Mouse (Mus musculus) heart, adult 8-10 months (tissue): Measurements from ENCODE around the gene Psap. TPM values are rescaled to one million over a fixed set of nuclear protein-coding genes. Genes with fewer than 3 reads are reported as not detected.

Source experiments
- DNase-seq: peaks from one replicate; pipeline ENCODE4 v3.0.0; 2022; ENCODE audit warnings: low spot score
- total RNA-seq, 4 experiments: library from RNA; stranded (reverse); gene quantifications; 2 replicates each; pipeline ENCODE4 v1.2.4; 2022

Gene Psap
- total RNA-seq, 4 experiments from 2014 or later: 1,268 to 1,360 (median 1,315) TPM

DNA sequence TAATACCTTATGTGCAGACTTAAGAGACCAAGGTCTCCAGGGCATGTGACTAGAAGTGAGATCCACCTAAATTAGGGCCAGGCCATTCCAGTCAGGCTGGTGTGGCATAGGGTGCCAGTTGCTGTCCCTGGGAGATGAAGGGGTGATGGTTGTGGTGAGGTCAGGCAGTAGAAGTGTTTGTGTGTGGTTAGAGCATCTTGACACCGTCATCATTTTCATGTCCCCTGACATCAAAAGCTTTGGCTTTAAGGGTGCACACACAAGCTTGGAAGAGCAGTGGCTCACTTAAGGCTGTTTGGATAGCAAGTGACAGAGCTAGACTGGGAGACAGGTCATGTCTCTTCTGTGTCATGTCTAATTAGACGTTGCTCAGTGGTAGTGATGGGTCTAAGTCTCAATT, 10.3 kb downstream of the Psap start:
- DNase-seq: no peak

DNA sequence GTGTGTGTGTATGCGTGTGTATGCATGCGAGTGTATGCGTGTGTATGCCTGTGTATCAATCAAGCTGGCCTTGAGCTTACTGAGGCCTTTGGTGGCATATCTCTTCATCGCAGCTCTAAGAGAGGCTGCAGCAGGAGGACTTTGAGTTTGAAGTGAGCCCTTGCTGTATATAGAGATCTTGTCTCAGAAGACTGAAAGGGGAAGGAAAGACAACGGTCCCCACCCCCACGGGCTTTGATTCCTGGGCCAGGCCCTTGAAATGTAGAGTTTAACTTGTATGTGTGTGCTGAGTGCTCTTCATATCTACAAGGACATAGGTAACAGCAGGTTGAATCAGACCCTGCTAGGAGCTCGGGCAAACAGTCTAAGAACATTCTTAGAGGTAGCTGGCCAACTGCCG, 11.8 kb downstream of the Psap start:
- no peak for DNase-seq

DNA sequence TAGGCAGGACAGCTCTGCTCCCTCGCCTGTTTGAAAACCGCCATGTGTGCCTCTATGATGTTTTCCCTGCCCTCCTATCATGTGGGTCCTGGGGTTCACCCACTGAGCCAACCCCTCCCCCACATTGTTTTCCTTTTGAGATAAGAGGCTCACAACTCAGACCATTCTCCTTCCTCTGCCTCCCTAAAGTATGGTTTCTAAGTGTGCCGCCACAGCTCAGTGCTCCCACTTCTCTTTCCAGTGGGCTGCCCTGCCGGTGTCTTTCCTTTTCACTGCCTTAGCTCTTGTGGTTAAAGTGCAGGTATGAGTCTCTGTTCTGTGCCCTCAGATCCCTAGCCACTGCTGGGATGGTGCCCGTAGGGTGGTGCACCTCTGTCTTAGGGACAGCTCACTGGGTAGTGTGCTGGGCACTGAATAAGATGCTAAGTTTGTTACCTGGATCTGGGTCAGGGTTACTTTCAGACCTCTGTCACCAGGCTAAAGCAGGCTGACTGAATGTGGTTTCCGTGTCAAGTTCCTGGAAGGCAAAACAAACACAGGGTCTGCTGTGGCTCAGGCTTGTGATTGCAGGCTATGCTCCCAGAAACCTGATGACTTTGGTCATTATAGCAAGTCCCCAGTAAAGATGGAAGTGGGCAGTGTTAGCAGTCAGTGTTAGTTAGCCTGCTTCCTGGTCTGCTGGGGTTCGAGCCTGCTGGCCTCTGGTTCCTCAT, 12.8 kb downstream of the Psap start:
- no peak for DNase-seq

DNA sequence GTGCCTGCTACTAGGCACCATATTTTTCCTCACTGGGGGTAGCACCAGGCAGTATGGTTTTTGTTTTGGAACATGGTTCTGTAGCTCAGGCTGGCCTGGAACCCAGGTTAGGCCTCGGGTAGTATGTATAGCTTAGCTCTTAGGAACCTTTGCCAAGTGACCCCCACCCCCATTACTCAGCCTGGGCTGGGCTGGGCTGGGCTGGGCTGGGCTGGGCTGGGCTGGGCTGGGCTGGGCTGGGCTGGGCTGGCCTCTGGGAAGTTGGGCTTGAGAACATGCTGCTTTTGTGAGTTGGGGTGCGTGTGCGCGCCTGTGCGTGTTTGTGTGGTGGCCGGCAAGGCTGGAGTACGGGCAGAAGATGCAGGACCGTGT, 13.3 kb downstream of the Psap start:
- no peak for DNase-seq

DNA sequence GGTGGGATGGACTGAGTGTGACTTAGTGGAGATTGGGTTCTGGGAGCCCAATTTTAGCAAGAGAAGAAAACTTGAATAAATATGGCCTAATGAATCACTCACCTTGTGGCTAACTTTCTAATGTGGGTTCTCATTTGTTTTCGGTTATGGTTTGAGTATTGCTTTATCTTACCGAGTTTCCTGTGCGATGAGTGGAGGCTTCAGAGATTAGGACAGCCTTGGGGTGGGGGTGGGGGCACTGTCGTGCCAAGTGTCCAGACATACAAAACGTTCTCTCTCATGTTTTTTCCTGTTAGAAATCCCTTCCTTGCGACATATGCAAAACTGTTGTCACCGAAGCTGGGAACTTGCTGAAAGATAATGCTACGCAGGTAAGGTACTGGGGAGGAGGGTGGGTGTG, 14.8 kb downstream of the Psap start:
- no peak for DNase-seq

DNA sequence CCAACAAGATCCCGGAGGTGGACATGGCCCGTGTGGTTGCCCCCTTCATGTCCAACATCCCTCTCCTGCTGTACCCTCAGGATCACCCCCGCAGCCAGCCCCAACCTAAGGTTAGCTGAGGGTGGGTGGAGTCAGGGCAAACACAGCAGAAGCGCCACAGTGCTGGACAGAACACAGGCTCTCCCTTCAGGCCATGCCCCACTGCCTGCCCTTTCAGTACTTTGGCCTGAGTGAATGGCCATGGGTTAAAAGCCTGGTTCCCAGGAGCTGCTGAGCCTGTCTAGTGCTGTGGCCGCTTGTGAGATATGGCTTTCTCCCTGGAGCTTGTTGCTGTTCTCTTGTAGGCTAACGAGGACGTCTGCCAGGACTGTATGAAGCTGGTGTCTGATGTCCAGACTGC, 17.2 kb downstream of the Psap start:
- DNase-seq: no peak

DNA sequence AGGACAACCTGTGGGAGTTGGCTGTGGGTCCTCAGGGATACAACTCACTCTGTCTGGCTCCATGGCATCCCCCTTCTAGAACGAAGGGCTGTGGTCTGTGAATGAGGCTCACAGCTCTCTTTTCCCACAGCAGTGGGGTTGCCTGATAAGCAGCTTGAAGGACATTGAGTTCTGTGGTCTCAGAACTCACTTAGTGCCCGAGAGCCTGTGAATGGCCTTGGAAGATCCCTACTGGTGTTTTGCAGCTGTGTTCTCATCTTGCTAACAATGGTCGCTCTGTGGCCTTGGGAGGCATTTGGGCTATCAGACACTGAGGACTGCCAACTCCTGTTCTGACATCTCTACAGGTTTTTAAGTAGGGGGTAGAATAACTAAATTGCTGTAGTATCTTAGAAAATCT, 17.9 kb downstream of the Psap start:
- no peak for DNase-seq

DNA sequence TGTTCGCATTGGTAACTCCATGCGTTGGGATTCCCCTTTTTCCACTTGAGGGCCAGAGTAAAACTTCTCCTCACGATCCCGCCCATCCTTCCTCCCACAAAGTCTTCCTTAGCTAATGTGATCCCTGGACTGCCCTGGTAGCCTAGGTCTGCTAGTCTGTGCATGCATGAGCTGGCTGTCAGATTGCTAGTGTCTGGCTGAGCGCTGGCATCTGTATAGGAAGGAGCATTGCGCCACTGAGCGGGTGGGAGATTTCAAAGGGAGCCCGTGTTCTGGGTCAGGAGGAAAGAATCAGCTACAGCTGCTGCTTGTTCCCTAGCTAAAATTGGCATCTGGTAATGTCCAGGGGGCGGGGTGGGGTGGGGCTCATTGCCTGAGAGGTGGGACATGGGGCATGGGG, 18.6 kb downstream of the Psap start:
- no peak for DNase-seq

DNA sequence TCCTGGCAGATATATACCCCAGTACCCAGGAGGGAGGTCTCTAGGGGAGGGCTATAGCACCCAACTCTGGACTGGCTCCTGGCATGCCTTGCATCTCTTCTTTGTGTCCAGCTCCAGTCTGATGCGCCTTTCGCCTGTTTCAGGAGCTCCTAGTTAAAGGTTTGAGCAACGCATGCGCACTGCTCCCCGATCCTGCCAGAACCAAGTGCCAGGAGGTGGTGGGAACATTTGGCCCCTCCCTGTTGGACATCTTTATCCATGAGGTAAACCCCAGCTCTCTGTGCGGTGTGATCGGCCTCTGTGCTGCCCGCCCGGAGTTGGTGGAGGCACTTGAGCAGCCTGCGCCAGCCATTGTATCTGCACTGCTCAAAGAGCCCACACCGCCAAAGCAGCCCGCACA, 22.2 kb downstream of the Psap start:
- no peak for DNase-seq

DNA sequence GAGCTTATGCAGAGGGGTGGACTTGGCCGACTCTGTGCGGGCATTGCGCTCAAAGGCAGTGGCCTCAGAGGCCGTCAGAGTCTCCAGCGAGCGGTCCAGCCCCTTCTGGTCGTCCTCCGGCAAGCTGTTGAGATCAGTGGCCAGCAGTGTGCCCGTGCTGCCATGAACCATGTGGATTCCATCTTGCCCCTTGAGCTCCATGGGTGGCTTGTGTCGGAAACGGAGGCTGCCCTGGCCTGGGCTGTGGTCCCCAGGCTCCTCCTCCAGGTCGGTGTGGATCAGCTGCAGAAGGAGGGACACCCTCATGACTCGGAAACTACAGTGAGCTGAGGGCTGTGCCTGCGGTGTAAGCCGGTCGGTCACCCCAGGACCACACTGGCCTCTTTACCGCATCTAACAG, 26.0 kb downstream of the Psap start:
- DNase-seq: no peak

DNA sequence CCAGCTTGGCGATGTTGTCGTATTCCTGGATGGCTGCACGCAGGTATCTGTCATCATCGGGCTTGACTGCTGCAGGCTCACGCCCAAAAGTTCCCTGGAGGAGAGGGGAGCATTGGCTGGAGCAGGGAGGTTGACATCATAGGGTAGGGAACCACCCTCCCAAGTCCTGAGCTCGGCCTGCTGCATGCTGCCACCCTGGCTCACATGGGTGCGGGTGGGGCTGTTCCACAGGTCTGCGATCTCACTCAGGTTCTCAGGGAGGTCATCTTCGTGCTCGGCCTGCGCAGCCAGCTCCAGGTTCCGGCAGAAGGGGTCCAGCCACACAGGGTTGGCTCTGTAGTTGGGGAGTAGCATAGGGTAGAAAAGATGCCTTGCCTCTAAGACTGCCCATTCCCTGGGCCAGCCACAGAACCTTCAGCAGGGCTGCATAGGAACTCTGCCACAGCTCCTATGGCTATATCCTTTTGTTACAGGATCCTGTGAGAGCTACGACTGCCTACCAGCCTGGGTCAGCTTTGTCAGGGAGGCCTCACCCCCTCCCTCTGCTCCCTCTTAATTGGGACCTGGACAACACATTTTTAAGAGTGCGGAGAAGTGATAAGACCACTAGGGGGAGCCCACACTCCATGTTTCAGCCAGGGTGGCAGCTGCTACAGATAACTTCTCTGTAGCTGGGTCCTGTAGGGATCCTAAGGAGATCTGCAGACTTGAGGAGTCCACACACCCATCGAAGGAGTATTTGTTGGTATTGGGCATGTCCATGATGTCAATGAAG, 27.6 kb downstream of the Psap start:
- DNase-seq: peak; percentile 77

DNA sequence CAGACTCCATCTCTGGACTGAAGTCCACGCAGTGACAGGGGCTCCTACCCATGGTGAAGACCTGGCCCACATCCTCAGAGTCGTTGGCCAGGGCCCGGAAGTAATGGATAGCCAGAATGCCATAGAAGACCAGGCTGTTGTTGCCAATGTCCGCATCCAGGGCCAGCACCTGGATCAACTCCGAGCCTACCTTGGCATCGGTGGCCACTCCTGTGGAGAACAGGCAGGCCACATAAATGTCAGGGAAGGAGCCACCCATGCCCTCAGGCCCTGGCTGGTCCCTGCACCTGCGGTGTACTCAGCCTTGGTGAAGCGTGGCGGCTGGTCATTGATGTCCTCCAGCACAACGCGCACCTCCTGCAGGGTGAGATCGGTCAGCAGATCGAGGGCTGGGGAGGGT, 33.2 kb downstream of the Psap start:
- no peak for DNase-seq

DNA sequence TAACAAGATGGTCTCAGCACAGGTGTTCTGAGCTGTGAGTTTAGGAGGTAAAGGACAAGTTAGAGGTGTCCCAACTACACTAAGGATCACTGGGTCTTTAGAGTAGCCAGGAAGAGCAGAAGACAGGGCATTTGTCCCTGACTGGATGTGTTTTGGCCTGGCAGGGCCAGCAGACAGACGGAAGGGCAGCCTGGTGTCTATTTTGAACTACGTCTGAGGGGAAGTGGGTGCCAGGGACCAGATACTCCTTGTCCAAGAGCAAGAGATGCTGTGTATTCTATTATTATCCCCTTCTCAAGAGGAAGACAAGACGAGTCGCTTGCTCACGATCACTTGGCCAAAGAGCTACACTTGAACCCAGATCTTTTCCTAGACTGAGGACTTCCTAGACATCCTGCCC, 36.2 kb downstream of the Psap start:
- no peak for DNase-seq

DNA sequence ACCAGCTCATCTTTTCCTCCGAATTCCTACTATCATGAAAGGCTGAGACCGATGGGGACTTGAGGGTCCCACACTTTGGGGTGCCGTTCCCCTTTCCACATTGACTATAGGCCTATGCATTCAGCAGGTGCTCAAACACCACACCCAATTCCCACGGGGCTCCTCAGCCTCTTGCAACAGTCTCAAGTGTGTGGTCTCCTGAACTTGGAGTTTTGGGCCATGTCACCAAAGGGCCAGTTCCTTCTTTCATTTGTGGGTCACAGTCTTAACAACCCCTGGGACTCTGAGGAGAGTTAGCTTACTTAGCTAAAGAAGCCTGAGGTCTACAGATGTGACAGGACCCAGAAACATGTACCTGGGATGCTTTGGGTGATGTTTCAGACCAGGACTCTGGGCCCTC, 38.7 kb downstream of the Psap start:
- DNase-seq: no peak

DNA sequence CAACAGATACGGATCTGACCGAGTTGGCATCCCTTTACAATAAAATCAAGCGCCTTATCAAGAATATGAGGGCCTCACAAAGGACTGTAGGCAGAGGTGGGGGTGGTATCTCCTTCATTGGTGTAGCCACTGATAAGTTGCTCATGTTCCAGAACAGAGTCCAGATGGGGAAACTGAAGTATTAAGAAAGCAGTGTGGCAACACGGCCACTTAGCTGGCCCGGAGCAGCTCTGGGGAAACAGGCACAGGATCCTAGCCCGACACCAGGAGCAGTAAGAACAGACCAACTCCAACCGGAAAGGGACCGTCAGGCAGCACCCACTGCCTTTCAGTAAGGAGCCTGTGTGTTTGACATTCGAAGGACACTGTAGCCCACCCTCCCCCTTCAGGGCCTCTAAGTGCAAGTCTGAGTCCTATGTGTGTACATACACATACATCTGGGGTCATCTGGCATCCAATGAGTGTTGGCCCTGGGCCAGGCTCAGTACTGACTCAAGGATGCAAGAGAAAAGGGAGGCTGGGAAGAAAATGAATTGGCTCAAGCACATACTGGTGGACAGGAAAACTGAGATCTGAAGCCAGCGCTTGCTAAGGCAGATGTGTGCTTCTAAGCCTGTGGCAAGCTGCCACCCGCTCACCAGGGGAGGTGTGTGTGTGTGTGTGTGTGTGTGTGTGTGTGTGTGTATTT, 51.7 kb downstream of the Psap start:
- DNase-seq: no peak

DNA sequence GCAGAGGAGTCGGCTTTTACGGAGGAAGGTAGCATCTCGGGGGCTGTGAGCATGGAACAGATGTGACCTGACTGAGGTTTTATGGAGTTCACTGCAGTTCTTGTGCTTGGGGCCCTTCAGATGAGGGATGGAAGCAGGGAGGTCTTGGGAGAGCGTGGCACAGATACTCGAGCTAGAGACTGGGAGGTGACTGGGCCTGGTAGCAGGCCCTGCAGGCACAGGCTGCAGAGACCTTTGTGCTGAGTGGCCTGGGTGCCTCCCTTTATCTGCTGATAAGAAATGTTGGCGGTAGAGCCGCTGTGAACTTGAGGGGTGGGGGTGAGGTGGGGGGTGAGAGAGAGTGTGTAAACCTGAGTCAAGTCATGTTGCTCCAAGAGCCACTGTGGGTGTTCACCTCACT, 57.2 kb downstream of the Psap start:
- no peak for DNase-seq

DNA sequence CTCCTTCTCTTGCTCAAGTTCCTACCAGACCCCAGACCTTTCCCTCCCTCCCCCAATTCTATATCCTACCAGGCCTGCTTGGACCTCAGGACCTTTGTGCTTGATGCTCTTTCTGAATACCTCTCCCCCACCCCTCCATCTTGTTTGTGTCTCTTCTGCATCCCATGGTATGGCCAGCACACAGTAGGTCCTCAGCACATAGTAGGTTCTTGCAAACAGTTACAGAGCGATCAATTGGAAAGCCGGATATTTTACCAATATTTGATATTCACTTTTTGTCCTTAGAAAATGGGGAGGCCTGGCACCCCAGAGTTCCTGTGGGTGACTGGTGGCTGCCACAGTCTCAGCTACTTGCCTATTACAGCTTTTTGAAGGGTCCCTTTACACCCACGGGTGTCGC, 57.6 kb downstream of the Psap start:
- no peak for DNase-seq

DNA sequence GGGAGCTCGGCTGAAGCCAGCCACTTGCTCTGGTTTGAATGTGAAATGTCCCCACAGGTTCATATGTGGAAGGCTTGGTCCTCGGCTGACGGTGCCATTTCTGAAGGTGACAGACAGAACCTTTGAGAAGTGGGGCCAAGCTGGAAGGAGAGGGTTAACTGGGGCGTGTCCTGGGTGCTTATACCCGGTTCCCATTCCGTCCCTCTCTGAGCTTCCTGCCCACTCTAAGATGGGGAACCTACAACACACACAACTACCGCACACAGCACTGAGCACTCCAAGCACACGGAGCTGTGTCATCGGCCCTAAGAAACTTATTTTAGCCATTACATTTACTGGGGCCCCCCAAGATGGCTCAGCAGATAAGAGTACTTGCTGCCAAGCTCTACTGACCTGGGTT, 64.1 kb downstream of the Psap start:
- DNase-seq: no peak

DNA sequence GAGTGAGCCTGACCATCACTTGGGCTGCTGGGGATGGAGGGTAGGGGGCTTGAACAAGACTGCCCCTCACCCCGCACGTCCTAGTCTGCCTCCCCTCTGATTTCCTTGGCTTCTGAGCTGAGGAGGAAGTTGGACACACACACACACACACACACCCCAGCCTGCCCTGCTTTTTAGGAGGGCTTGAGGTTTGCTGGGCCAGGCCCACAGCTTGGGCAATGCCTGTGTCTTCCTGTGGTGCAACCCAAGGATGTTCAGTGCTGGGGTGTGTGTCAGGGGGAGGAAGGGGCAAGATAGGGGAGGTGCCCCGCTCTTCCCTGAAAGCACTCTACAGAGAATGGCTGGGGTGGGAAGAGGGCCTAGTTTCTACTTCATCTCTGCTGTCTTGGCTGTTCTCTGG, 66.7 kb downstream of the Psap start:
- no peak for DNase-seq

DNA sequence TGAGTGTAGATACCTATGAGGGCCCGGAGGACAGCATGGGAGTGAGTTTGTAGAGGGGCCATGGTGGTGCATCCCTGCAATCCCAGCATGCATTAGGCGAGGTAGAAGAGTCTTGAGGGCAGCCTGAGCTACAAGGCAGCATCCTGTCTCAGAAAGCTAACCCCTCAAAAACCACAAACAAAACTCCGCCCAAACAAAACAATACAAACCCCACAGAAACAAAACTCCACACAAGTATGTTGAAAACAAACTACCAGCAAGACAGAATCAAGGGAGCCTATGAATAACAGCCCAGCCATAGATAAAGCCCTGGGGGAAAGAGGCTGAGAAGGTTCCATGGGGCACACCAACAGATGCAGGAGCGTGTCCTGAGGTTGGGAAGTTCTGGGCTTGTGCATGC, 68.6 kb downstream of the Psap start:
- DNase-seq: no peak

DNA sequence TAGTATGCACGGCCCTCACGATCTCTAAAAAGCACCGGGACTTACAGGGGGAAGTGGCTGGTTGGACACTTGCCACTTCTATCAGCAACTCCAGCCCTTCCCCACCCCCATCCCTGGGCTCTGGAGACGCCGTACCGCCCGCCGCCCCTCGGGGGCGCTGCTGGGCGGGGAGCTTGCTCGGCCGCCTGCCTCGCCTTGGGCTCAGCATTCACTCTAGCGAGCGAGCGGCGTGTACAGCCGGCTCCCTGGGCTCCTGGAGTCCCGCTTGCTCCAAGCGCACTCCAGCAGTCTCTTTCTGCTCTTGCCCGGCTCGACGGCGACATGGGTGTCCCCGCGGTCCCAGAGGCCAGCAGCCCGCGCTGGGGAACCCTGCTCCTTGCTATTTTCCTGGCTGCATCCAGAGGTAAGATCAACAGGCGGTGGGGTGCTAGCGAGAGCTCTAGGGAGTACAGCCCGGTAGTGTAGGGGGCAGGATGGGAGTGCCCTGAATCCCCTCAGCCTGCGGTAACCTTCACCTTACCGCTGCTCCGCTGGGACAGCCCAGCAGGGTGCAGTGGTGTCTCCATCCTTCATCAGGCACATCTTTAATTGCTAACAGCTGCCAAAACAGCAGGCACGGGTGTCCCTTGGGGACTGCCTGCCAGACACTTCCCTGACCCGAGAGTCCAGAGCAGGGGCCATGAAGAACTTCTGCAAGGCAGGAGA, 69.4 kb downstream of the Psap start, which contains the start of gene Vsir:
Vsir (plus strand) TSS at position 151 of the 705 bp plus-strand sequence.
- DNase-seq: peak; percentile 86
